Mouse (Mus musculus) embryo, embryonic 11.5 days (tissue): ENCODE measurements around the gene Copz2.
"Not testable (repeated sequence)": the region's sequence is repeated elsewhere in the genome, so short reads cannot be mapped to it uniquely, and the experiment has no call there.

Source experiments
- DNase-seq: peaks from one replicate; pipeline ENCODE4 v3.0.0-alpha.2; 2012; ENCODE audit warnings: low read depth, low spot score

Gene Copz2

DNA sequence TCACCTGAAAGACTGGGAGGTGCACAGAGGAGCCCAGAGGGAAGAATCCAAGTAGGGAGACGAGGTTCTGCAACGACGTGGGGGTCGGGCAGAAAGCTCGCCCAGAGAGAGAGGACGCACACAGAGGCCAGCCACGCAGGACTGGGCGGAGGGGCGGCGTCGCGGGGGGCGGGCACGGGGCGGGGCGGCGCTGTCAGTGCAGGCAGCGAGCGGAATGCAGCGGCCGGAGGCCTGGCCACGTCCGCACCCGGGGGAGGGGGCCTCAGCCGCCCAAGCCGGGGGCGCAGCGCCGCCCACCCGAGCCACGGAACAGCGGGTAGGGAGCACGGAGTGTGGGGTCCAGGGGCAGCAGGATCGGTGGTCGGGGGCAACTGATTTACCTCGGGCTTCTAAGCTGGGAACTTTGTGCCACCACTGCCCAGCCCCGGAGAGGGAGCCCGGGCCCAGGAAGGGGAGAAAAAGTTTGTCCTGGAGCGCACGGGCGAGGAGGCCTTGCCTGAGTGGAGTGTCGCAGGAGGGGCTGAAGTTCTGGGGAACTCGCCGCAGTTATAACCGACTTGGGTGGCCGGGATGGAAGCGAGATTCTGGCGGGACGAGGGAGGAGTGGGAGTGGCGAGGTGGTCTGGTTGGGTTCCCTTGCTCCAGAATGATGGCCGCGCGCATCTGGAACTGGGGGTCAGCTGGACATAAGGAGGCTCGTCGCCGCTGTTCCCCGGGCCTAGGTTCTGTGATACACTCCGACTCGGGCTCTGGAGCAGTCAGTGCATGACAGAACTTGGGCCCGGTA is at the start of gene Copz2:
Copz2 (plus strand) TSS at position 190 of the 787 bp plus-strand sequence.
- DNase-seq = no peak

DNA sequence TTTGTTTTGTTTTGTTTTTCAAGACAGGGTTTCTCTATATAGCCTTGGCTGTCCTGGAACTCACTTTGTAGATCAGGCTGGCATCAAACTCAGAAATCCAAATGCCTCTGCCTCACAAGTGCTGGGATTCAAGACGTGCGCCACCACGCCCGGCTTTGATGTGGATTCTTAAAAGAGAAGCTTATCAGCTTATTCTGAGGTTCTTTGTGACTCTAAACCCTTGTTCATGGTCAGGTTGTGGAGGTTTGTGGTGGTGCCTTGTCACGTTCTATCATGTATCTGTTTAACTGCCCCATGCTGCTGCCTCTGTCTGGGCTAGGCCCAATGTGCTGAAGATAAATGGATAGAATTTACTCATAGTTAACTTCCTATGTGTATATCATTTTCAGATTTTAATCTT is 44.1 kb upstream of the Copz2 start:
- DNase-seq = no peak

DNA sequence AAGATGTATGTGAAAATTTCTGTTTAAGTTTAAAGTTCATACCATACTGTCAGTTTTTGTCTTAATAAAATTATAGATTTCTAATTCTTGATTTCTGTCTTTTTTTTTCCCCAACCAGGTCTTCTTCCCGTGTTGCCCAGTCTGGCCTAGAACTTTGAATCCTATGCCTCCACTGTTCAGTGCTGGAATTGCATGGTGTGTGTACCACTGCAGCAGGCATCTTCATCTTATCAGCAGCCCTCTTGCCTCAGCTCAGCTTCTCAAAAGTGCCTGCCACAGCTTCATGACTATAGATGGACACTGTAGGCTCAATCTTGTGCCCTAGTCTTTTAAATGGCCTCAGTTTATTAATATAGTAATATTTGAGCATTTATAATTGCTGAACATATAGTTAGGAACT is 41.6 kb upstream of the Copz2 start:
- DNase-seq = no peak

DNA sequence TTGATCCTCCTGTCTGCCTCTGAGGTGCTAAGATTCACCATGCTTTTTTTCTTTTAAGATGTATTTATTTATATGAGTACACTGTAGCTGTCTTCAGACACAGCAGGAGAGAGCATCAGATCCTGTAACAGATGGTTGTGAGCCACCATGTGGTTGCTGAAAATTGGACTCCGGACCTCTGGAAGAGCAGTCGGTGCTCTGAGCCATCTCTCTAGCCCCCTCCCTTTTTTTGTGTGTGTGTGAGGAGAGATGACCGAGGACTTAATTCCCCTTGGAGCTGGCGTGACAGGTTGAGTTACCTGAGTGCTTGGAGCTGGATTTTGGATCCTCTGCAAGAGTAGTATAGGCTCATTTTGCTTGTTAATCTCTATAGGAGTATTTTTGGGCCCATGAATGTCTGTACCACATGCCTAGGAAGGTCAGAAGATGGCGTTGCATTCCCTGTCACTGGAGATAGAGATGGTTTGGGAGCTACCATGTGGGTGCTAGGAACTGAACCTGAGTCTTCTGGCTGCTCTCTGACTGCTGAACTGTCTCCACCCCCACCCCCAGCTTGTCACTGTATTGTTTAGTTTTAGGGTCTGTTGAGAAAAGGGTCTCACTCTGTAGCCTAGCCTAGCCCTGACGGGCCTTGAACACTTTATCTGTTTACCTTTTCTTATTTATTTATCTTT is 40.0 kb upstream of the Copz2 start:
- DNase-seq = no peak

DNA sequence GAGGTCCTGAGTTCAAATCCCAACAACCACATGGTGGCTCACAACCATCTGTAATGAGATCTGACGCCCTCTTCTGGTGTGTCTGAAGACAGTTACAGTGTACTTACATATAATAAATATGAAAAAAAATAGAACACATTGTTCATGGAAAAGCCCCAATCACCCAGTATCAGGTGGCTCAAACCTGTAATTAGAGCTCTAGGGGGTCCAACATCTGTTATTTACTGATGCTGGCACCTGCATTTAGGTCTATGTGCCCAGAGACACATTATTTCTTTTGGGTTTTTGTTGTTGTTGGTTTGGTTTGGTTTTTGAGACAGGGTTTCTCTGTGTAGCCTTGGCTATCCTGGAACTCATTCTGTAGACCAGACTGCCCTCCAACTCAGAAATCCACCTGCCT is 38.5 kb upstream of the Copz2 start:
- DNase-seq = not testable (repeated sequence)

DNA sequence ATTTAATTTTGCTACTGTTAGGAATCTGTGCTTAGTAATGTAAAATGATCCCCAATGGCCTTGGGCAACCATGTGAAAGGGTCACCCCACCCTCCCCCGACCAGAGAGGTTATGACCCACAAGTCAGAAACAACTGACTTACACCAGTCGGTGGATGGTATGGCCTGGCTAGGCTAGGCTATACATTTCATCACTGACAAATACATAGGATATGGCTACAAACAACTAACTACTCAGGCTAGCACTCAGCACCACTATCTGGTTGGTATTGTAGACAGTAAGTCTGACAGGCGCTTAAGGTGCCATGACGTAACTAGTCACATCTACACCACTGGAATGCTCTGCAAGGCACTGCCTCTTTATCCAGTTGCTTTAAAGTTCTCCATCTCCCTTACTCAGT is 36.2 kb upstream of the Copz2 start:
- DNase-seq = no peak

DNA sequence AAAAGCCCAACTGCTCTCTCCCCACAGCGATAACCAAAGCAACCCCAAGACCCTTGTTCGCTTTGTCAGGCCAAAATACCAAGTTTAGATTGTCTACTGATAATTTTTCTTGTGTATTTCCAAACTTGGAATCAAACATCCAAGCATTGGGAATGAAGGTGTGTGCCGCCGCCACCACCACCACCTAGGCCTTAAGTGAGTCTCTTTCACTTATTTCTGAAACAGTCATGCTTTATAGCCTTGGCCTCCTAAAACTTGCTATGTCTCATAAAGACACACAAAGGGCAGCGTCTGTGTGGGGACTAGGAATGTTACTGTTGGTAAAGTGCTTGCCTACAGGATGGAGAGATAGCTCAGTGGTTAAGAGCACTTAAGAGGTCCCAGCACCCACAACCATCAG is 35.8 kb upstream of the Copz2 start:
- no peak for DNase-seq

DNA sequence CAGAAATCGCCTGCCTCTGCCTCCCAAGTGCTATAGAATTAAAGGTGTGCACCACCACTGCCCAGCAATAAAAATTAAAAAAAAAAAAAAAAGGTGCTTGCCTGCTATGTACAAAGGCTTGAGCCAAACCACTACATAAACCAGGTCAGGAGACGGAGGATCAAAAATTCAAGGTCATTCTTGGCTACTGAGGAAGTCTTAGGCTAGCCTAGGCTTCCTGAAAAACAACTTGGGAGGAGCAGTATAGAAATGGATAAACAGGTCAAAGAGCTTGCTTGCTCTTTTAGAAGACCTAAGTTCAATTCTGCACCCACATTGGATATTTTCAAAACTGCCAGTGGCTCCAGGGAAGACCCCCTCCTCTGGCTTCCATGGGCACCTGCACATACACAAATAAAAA is 35.2 kb upstream of the Copz2 start:
- DNase-seq = no peak

DNA sequence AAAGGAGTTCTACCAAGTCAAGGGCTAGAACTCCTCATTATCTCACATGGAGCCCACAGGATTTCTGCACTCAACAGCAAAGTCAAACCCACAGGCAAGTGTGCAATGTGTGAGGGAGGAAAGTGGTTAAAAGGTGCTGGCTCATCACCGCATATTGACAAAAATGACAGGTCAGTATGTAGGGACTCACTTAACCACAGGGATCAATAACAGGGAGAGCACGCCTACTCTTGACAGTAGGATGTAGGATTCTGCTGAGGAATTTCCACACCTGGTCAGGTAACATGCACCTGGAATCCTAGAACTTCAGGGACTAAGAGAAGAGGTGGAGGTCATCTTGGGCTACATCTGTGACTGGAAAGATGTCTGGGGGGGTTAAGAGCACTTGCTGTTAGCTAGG is 33.8 kb upstream of the Copz2 start:
- DNase-seq = no peak

DNA sequence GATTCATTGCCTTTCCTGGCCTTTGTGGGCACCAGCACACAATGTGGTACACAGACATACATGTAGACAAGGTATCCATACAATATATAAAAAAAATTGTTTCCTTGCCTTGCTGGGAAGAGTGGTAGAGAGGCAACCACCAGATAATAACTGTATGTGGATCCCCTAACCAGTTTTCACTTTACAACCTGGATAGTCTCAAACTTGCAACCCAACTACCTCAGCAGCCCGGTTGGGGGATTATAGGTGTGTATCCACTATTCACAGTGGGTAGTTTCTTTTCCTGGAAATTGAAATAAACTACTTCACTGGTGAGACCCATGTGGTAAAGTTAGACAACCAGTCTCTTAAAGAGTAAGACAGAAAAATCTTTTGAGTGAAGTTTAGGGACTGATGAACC is 33.2 kb upstream of the Copz2 start:
- DNase-seq = no peak

DNA sequence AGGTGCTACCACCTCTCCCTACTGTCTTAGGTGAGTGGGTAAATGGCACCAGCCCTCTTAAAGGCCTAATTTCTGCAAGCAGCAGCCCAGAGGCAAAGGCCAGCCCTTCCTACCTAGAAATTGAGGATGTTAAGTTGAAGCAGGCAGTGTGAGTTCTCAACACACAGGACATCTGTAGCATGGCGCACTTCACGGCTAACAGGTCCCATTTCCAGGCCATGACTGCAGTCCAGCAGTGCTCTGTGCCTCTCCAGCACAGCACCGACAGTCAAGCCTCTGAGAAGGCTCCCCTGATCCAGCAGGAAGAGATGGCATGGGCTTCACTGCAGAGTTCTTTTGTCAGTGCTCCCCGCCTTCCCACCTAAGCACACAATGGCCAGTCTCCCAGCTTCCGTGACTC is 32.7 kb upstream of the Copz2 start:
- DNase-seq = no peak

DNA sequence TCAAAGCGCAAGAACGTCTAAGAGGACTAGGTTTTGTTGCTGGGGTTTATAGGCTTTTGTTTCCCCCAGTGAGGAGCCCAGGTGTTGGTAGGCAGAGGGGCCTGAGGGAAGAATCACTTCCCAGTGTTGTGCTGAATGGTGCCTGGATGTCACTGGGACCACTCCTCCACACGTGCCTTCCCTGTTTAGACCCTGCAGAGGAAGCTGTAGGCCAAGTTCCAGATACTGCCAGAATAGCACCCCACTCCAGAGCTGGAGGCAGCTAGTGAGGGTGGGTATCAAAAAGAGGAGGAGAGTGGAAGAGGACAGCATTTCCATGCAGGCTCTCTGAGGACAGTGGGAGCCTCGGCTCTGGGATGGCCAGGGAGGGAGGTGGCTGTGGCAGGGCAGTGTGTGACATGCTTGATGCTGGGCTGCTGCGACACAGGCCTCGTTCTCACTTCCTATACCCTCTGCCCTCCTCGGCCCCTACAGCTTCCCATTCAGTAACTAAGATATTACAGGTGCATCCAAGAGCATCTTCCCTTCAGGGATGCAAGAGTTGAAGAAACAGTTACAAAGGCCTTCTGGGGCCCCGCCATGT is 31.5 kb upstream of the Copz2 start:
- DNase-seq = no peak

DNA sequence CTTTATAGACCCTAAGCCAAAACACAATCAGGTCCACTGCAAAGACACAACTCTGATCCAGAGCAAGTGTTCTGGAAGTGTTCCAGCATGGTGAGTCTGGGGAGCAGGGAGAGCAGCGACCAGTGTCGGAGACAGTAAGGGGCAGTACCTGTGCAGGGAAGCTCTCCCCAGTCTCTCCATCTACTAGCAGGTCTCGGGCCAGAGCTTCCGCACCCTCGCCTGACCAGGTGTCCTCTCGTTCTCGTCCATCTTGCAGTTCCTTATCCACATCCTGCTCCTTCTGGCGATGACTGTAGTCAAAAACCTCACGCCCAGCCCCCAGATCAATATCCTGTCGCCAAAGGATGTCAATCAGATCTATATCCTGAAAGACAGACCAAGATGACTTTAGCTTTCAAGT is 27.7 kb upstream of the Copz2 start:
- DNase-seq = no peak

DNA sequence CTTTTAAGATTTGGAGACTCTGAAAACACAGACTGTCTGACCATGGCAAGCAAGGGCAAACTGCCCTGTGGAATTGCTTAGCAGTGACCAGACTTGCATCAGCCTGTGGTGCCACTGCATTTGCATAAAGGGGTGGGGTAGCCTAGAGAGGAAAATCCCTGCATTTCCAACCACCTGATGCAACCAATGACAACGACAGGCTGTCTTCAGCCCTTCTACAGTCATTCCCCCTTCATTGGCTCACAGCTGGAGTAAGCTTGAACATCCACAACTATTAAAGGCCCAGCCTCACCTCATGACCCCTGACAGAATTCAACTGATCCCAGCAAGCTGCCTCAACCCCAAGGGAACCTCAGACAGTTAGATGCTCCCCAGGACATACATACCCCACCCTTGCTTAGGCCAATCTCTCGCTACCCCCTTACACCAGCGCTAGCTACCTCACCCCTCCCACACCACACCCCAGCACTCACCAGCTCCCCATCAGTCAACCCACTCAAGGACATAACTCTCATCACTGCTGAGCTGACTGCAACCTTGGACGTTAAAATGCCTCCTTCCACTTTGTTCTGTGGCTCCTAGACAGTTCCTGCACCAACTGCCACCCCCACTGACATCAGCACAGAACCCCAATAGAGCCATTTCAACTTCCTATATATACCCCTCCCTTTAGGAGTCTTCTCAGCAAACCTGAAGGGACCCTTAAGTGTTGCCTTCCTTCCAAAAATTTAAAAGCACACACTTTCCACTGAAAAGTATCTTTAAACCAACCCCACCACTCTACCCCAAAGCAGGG is 26.8 kb upstream of the Copz2 start:
- DNase-seq = no peak

DNA sequence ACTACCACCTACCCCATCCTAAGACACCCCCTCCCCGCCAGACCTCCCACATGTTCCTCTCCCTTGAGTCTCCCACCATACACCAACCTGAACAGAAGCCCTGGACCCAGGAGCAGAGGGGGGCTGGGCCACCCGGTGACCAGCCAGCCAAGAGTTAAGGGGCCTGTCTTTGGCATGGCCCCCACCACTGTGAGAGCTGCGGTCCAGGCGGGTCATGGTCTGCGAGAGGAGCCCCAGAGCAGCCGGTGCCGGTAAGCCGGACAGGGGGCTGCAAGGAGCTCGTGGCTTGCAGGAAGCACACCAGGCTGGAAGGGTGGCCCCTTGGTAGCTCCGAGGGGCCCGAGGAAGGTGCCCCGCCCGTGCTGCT is 26.2 kb upstream of the Copz2 start:
- DNase-seq = no peak

DNA sequence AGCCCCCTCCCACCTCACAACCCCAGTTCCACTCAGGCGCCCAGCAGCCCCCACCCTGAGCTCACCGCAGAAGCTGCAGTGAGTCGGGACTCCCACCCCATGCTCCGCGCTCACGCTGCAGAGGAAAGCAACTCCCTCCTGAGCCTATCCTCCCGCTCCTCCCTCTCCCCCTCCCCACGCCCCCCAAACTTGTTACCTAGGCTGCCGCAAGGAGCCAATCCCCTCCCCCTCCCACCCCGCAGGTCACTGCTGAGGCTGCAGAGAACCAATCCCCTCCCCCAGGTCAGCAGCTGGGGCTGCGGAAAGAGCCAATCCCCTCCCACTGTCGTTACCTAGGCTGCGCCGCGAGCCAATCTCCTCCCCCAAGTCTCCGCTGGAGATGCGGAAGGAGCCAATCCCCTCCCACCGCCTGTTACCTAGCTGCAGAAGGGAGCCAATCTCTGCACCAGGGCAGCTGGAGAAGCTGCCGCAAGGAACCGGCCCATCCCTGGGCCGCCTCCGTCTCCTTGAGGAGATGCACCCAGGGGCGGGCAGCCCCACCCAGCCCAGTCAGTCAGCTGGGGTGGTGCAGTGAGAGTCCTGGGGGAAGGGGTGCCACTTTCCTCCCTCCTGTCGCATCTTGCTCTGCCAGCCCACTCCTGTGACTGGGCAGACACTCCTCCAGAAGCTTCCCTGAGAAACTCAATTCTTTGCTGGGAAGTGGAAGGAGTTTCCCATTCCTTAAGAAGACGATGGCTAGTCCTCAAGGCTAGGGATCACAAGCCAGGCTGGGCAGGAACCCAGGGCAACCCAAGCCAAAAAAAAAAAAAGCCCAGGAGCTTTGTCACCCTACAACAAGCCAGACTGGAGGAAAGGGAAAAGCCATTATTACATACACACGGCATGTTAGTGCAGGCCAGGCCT is 25.5 kb upstream of the Copz2 start:
- DNase-seq = peak; percentile 94

DNA sequence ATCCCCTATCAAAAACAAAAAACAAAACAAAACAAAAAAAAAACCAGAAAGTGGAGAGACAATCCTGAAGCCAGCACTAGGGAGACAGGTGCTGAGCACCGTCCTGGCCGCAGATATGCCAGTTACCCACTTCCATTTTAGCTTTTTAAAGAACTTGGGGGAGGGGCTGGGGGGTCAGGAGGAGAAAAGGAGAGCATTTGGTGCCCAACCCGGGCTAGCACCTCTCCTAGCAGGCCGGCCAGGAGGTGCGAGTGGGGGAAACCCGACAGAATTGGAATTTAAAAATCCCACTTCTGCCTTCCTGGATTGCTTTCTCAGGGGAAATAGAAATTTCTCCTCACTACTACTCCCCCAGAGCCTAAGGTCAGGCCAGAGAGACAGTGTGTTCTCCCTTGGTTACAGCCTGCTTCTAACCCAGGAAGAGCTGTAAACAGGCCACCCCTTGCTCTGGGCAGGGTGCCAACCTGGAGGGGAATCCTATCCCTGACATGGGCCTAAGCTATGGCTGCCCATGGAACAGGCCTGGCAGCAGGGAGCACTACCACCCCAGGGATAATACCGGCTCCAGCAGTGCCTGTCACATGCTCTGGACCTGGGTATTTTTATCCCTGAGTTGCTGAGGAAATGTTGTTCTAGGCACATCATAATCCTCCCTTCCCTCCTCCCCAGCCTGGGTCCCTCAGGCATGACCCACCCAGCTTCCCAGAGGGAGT is 24.7 kb upstream of the Copz2 start:
- no peak for DNase-seq

DNA sequence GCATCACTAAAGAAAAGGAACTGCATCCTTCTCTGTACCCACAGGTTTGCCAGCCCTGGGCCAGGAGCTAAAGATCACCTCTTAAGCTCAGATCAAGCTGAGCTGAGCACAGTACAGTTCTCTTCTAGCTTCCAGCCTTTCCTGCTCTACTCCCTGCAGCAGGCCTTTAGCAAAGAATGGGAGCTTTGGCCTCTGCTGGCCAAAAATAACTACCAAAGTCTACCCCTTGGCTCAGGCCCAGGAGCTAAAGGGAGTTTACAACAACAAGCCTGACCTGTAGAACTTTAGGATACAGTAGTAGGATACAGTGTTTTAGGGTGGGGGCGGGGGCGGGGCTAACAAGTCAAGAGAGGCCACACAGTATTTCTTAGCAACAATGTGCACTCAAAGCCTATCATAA is 23.2 kb upstream of the Copz2 start:
- no peak for DNase-seq

DNA sequence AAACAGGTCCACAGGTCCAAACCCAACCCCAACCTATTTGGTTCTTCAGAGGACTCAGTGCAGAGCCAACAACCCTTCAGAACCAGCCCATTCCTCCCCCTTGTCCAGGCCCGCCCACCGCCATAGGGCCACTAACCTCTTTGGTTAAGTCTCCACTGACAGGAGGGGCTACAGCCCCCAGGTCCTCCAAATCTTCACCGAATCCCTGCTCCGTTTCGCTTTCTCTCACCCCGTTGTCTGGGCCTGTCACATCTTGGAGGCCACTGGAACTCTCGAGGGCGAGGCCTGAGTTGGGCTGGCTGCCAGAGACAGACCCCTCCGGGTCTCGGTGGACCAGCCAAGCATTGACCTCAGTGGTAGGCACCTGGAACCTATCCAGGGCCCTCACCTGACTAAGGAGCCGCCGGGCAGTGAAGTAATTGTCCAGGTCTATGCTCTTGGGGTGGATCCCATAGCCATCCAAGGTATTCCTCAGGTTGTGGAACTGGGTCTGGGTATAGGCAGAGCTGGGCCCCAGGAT is 22.5 kb upstream of the Copz2 start:
- DNase-seq = no peak

DNA sequence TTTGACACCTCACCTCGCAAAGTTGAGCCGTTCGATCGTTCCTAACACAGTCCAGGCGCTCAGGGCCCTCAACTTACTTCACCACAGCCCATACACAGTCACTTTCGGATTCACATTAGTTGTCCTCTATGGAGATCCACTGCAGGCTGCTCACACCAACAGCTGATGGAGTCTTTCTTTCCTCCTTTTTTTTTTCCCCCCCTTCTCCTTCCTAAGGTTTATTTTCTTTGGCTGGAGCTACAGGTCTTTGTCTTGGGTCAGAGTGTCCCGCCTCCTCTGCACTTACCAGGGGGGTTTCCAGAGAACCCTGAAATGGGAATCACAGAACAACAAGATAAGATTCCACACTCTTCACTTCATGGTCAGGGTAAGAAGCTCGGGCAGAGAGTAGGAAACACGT is 21.8 kb upstream of the Copz2 start:
- DNase-seq = no peak
